8 mouse cellular contexts compared by ENCODE assay signal in genomic region chr4:40908261-40908969, GRCm38 (mm10). TPM values are rescaled to one million over a fixed set of nuclear protein-coding genes. Genes with fewer than 3 reads are reported as not detected.
DNase-seq lines count a peak whose midpoint lies in the region; ATAC-seq lines count a peak whose summit lies in the region.

No protein-coding gene starts in this region.

- no peaks in the 10 kb centered on the region for H3K9me3 ChIP-seq in liver, embryonic 12.5 days (replicated peaks)

- H3K4me3 ChIP-seq in liver, embryonic 12.5 days: no peak overlapping the region

- peak overlapping the region; percentile 18; the same call in 1 of the 2 replicates for H3K4me2 ChIP-seq in liver, embryonic 12.5 days

- ATAC-seq in liver, embryonic 12.5 days: no peak
- no peak for ATAC-seq in erythroid progenitor cell, adult 5-6 weeks (replicated peaks; ENCODE audit: low FRiP score, poor library complexity, severe bottlenecking)

- H3K27ac ChIP-seq in liver, embryonic 12.5 days: no peak overlapping the region

- DNase-seq in cerebellum, adult 18-20 months: peak; percentile 6 to 29
- no peak for DNase-seq in cerebellum, adult 9-11 months
- peak; percentile 38 for DNase-seq in ovary, postnatal 10 days (ENCODE audit: low spot score)
- DNase-seq in ovary, adult 18-20 months (ENCODE audit: low spot score): no peak
- DNase-seq in urinary bladder, adult 18-20 months (ENCODE audit: low spot score in 2 of 2): peak; percentile 32 to 49
- DNase-seq in spleen, postnatal 10 days (ENCODE audit: low spot score in 2 of 2): no peak

- no peaks in the 10 kb centered on the region for H3K36me3 ChIP-seq in liver, embryonic 12.5 days

- H3K27me3 ChIP-seq in liver, embryonic 12.5 days (replicated peaks): no peaks in the 10 kb centered on the region

- WGBS in liver, embryonic 12.5 days (ENCODE audit: insufficient replicate concordance): 44% methylated on average over 20 of the region's 20 CpGs

- H3K4me1 ChIP-seq in liver, embryonic 12.5 days: no peaks in the 10 kb centered on the region

- H3K9ac ChIP-seq in liver, embryonic 12.5 days: no peak overlapping the region

RNA-seq across cellular contexts. Expression of gene Spink4, which starts 11.4 kb away (rescaled TPM):
- 0.58 TPM in 1 of 2 replicates, not detected in the other for polyA plus RNA-seq in liver, embryonic 12.5 days (2016; fragmentation: Nextera tagmentation; extraction: Ambion mirVana)
- total RNA-seq in erythroid progenitor cell, adult 5-6 weeks (2015; ENCODE audit: low replicate concordance): not detected in 2 replicates
- total RNA-seq in erythroid progenitor cell, adult 5-6 weeks (2017; ENCODE audit: low replicate concordance): not detected in 2 replicates

RNA-seq across cellular contexts. Expression of gene Bag1, which starts 39.7 kb away (rescaled TPM):
- polyA plus RNA-seq in liver, embryonic 12.5 days (2016; fragmentation: Nextera tagmentation; extraction: Ambion mirVana): 185 and 192 TPM in 2 replicates
- 93.0 and 125 TPM in 2 replicates for total RNA-seq in erythroid progenitor cell, adult 5-6 weeks (2015; ENCODE audit: low replicate concordance)
- 200 and 234 TPM in 2 replicates for total RNA-seq in erythroid progenitor cell, adult 5-6 weeks (2017; ENCODE audit: low replicate concordance)

RNA-seq across cellular contexts. Expression of gene Chmp5, which starts 39.8 kb away (rescaled TPM):
- 48.6 and 48.7 TPM in 2 replicates for polyA plus RNA-seq in liver, embryonic 12.5 days (2016; fragmentation: Nextera tagmentation; extraction: Ambion mirVana)
- total RNA-seq in erythroid progenitor cell, adult 5-6 weeks (2015; ENCODE audit: low replicate concordance): 48.2 and 49.0 TPM in 2 replicates
- total RNA-seq in erythroid progenitor cell, adult 5-6 weeks (2017; ENCODE audit: low replicate concordance): 57.5 and 62.0 TPM in 2 replicates

RNA-seq across cellular contexts. Expression of gene B4galt1, which starts 54.6 kb away (rescaled TPM):
- polyA plus RNA-seq in liver, embryonic 12.5 days (2016; fragmentation: Nextera tagmentation; extraction: Ambion mirVana): 39.6 and 40.0 TPM in 2 replicates
- 49.4 and 49.9 TPM in 2 replicates for total RNA-seq in erythroid progenitor cell, adult 5-6 weeks (2015; ENCODE audit: low replicate concordance)
- 43.9 and 46.2 TPM in 2 replicates for total RNA-seq in erythroid progenitor cell, adult 5-6 weeks (2017; ENCODE audit: low replicate concordance)

Comparison
In these comparisons a context has a peak if more than half of its experiments do, and no peak if none do; other contexts are left out.
1. DNase-seq: peak in cerebellum, adult 18-20 months (2 of 2), ovary, postnatal 10 days (single experiment) and urinary bladder, adult 18-20 months (2 of 2); none in cerebellum, adult 9-11 months (single experiment), ovary, adult 18-20 months (single experiment) and spleen, postnatal 10 days (0 of 2).